Mouse (Mus musculus) frontal cortex, postnatal 14 days (tissue): ENCODE results near the gene Cfap161.

Experiments used
- DNase-seq, 2 experiments: peaks; one replicate each; pipeline ENCODE4 v3.0.0; 2022; ENCODE audit warnings: low spot score in 2 of 2

Cfap161 gene

DNA sequence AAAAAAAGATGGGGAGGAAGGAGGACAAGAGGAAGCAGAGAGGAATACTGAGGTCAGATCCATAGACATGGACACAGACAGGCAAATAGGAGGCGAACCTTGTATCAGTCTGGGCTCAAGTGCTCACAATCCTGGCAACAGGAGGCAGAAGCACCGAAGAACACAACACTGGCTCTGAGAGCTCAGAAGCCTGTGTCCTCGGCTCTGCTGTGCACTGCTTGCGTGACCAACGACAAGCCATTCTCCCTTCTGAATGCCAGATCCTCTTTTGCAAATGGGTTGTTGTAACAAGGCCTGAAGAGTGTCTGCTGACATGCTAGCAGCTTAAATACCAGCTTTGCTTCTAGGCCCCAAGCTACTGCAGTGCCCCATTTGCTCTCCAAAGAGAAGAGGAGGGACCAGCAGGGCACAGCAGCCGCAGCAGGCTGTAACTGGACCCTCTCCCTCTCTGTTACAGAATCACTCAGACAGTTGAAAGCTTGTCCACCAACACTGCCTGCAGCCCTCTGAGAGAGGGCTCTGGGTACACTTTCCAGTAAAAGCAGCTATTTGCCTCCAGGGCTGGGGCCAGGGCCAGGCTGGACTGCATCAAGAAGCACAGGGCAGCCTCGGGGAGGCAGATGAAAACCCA, 54.9 kb downstream of the Cfap161 start:
- DNase-seq = no peak

DNA sequence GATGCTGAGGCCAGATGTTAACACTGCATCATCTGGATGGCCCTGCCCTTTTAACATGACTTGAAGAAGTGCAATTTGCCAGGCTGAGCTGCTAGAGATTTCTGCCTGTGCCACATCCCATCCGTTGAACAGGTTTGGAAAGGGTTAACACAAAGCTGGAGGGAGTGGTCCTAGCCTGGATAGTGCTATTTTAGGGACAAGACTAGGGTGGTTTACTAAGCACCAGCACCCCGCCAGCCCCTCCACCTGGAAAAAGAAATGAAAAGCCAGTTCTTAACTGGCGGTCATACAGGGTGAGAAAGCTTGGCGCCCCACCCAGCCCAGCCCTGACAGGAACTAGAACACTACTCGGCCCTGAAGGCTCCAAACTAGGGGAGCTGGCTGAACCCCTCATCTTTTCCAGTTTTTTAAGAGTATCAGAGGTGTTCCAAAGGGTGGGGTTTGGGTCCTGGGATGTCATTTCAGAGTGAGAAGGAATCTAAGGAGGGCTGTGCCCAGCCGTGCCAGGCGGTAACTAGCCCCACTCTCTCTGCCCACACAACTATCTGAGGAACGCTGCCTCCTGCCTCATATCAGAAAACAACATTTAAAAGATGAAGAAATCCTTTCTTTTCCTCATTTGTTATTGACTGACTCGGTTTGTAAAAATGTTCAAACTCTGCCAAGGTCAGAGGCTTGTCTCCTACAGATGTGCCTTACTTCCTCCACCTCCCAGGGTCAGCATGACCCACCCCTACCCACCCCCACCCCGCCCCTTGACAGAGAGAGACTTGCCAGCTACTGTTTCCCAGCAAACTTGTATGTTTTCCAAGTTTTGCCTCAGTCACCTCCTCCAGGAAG, 55.8 kb downstream of the Cfap161 start:
- no peak for DNase-seq

DNA sequence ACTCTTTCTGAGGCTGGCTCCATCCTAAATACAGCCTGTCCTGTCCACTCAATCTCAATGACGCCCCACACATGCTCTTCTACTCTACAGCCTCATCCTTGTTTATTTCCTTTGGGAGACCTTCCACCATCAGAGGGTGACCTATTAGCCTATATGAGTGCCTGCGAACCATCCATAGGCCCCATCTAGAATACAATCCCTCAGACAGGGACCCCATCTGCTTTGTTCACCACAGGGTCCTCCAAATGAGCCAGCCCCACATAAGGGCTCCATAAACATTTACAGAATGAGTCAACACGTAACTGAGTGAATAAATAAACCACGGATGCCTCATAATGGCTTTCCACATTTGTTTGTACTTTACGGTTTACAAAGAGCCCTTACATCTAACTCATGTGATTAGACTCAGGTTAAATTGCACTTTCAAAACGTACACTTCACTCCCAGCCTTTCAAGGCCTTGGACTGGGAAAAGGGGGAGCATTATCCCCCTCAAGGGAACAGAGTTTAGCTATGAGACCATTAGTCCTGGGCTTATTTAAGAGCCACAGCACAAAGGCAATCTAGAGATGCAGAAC, 56.7 kb downstream of the Cfap161 start:
- no peak for DNase-seq

DNA sequence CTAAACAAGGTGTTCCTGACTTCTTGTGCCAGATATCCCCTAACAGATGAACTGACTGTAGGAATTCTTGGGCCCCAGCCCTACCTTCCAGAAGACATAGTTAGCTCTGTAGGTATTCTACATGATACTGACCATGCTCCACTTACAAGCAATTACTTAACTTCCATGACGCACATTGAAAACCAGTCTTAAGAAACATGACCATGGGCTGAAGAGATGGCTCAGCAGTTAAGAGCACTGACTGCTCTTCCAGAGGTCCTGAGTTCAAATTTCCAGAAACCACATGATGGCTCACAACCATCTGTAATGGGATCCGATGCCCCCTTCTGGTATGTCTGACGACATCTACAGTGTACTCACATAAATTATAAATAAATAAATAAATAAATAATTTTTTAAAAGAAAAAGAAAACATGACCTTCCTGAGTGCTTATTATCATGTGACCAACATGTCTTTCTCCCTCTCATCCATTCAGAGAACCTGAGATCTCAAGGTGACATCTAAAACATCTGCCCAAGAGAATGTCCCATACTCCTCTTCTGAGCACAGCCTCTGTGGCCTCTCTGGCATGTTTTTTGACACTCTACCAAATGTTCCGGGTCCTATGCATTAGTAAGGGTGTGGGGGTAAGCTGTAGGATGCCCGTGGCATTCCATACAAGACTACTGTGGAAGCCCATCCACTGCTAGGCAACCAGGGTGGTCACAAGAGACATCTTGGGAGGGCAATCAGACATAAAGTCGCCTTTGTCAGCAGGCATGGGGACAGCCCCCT, 58.2 kb downstream of the Cfap161 start:
- DNase-seq = no peak

DNA sequence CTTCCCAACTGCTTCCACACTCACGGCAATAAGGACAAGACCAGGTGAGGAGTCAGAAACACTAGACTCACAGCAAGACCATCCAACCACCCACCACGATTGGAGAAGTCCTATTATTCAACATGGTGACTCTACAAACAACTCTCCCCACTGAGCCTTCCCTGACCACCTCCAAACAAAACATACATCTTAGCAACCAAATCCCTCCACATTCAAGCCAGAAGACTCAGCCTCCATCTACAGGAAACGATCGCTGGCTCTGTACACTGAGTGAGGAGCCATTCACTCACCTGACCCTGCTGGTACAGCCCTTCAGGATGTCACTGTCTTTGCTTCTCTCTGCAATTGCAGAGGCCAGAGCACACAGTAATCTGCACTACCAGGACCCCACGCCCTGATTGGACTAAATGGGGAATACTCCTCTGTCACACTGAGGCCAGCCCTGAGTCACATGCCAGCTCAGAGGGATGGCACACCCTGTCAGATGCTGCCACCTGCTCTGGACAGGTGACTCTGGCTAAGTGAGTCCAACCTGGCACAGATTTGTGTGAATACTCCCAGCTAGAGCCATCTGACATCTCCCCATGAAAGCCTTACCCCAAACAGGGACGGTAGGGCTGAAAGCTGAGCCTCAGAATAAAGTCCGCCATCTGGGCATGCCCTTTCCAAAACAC, 59.4 kb downstream of the Cfap161 start:
- DNase-seq = peak in 1 of 2 experiments; percentile 1

DNA sequence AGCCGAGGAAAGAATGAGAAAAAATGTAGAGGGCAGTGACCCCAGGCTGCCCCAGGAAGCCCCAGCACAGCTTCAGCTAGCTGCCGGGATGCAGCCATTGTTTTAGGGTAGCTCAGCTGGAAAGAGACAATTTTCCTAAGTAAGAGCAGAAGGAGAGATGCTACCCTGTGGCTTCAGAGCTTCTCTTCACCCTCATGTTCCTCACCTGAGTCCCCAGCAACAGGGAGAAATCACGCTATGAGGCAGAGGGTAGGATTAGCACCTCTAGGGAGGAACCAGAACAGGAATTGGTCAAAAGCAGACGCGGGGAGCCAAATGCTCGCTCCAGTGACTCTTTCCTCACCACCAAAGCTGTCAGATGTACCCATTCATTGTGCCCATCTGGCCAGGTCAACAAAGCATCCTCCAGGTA, 60.0 kb downstream of the Cfap161 start:
- DNase-seq = no peak

DNA sequence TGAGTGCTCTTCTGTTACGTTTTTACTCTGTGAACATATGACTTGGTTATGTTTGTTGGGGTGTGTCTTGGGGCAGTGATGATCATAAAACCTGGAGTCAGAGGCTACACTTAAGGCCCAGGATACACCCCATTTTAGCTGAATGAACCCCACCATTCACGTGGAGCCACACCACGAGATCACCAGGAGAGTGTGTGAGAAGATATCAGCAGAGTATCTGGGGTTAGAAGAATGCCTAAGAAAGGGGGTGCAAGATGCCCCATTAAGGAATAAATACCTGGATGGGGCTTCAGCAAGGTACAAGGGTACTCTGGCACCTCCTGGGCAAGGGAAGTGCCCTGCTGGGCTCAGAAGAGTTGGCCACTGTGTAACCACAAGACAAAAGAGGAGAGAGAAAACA, 60.4 kb downstream of the Cfap161 start:
- no peak for DNase-seq

DNA sequence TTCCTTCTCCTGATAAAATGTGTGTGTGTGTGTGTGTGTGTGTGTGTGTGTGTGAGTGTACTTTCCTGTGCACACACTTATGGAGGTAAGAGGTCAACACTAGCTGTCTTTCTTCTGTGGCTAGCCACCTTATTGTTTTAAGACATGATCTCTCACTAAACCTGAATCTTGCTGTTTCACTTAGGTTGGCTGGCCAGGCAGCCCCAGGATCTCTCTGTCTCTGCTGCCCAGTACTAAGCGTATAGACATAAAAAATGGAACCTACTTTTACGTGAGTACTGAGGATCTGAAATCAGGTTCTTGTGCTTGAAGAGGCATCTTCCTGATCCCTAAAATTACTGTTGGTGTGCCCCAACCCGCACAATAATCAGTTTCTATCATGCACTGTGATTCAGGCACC, 61.9 kb downstream of the Cfap161 start:
- no peak for DNase-seq

DNA sequence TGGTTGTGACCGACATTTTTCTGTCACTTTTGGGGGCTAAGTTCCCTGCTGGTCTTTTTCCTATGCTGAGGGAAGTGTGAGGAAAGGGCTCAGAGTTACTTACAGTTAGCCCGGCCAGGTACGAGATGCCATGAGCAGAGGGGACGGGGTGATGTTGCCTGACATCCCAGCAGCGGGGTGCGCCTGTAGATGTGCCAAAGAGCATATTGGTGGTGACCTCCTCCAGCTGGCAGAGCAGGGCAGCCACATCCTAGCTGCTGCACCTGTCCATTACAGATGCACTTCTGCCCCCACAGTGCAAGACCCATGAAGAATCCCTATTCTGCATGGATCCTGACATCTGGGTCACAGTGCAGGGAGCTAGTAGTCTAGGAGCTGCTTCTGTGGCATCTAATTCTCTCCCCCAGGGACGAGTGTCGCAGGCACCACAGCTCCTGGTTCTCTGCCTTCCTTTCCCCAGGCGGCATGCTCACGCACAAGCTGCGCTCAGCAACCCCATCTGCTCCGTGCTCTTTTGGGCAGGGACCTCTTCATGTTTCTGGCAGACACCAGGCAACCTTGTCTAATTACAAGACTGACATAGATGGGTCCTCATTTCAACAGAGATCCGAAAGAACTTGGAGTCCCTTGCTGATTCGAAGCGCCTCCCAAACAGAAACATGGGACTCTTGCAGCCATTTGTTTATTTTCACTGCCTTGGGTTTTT, 62.6 kb downstream of the Cfap161 start:
- DNase-seq = no peak

DNA sequence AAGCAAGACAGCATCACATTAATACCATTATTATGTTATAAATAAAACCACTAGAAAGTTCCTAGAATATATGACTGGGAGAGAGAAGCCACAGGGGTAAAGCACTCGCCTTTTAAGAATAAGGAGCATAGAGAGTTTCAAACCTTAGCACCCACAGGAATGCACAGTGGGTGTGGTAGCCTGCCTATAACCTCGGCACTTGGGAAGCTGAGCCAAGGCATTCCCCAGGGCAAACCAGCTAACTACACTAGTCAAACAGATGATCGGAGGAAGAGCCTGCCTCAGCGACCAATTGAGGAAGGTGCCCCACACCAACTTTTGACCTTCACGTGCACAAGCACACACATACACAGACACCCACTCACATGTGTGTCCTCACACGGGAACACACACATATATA, 63.4 kb downstream of the Cfap161 start:
- DNase-seq = no peak

DNA sequence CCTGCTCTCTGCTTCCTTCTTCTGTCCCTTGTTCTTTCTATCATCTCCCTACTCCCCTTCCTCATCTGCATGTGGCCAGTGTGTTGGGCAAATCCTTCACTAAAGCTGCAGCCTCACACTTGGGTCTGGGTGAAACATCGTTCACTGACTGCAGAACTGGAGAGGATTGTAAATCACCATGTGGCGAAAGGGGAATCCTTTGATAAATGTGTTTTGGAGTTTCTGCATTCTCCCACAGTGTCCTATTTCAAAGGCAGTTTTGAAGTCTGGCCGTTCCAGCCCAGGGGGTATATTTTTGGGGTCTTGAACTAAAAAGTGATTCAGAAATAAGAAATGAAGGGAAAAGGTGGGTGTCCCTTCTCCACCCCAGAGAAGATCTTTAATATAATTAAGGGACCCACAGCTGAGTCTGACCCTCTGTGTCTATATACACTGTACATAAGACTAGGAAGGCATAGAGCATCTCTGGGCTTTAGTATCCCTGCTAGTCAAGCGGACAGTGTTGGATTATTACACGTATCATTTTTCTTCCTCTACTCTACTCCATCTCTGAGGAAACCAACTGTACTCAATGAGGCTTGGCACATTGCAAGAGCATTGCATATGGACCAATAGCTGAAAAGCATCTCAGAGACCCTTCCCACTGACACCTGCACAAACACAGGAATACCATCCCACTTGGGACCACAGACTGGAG, 67.6 kb downstream of the Cfap161 start:
- DNase-seq = no peak

DNA sequence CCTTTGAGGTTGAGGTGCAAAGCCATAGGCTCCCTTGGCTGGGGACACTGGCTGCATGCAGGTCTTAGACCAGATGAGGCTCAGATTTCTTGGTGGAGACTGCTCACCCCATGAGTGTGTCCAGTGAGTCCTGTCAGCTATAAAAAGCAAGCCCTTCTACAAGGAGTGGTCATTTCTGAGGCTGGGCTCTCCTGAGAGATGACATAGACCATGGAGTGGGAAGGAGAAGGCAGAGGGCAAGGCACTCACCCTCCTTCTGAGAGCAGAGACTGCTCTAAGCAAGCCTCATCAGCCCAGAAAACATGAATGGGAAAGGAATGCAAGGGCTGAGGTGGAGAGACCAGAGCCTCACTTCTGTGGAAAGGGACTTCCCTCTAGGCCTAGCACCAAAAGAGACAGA, 68.9 kb downstream of the Cfap161 start:
- no peak for DNase-seq

DNA sequence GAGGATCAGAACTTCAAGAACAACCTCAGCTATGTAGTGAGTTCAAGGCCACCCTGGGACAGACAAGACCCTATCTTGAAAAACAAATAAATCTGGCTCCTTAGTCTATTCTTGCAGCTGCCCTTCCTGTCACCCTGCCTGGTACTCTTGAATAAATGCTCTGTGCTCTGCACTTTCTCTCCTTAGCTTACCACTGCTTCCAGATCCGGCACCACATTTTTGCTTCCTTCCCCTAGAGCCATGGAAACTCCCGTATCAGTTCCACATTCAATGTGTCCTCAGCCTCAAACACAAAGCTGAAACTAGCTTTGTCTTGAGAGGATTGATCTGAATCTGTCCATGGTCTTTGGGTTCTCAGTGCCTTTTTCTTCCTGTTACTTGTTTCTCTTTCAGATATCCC, 70.1 kb downstream of the Cfap161 start:
- DNase-seq = no peak
